Mouse (Mus musculus): Measurements from ENCODE around the gene Pycr2. TPM values are rescaled to one million over a fixed set of nuclear protein-coding genes. Genes with fewer than 3 reads are reported as not detected.

Gene Pycr2
- polyA plus RNA-seq, 1 experiment: 21.8 TPM

DNA sequence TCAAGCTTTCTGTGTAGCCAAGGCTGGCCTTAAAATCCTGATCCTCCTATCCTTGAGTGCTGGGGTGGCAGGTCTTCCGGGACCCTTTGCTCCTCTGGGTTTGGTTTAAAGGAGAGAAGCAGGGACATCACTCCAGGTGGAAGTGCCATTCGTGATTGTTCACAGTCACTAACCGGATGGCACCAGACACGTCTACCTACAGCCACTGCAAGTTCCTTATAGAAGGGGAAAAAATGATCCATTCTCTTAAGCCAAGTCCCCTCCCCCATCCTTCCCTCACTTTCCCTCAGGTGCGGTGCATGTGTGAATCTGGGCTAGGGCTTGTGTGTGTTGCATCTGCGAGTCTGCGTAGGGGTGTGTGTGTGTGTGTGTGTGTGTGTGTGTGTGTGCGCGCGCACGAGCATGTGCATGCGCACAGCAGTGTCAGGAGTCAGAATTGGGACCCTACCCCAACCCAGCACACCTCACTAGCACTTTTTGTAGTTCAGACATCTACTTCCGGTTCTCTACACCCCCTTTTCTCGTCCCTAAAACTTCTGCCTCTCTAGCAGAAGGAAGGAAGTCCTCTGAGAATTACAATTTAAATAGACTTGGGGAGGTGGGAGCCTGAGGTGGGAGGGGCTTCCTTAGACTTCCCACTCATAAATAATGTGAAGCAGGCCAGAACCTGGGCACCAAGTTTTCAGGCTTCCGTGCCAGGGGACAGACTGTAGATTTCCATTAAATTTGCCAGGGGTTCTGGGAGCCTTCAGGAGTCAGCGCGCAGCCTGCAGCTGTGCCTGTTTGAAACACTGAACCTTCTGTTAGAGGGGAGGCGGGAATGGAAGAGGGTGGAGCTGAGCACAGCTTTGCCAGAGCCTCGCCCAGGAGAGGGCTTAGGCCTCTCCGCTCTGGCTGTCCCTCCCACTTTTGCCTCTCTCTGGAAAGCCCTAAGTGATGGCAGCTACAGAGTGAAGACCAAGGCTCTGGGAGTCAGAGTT, 41.2 kb downstream of the Pycr2 start:
- 12% methylated on average over 20 of the region's 20 CpGs for WGBS

DNA sequence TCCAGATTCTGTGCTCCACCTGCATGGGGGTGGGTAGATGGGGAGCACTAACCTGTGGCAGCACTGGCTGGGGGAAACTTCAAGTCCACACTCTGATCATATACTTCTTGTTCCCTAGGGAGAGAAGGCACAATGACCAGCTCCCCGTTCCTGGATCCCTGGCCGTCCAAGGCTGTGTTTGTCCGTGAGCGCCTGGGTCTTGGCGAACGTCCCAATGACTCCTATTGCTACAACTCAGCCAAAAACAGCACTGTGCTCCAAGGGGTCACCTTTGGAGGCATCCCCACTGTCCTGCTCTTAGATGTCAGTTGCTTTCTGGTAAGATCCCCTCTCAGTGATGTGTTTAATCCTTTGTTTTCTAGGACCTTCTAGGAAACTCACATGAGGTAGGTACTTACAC, 42.4 kb downstream of the Pycr2 start:
- peaks cover 7% of the 10 kb centered on the region for H3K36me3 ChIP-seq (ENCODE audit: control insufficient read depth, insufficient read depth, low read length)
- H3K27ac ChIP-seq (ENCODE audit: insufficient read depth, low read depth, low read length): no peak overlapping the region
- peaks cover 29% of the 10 kb centered on the region for H3K4me1 ChIP-seq (ENCODE audit: control insufficient read depth, insufficient read depth, insufficient read length, low read length)
- 25% methylated on average over 6 of the region's 6 CpGs for WGBS
- H3K4me3 ChIP-seq (ENCODE audit: low read depth, low read length): no peak overlapping the region
- TF ChIP-seq CTCF (IDR thresholded peaks at IDR 0.05; ENCODE audit: extremely low read depth, insufficient read length, insufficient replicate concordance, low read depth, low read length): no peak
- no peak for TF ChIP-seq POLR2A (IDR thresholded peaks at IDR 0.05; ENCODE audit: low read depth, low read length)
- no peaks in the 10 kb centered on the region for H3K27me3 ChIP-seq (ENCODE audit: control insufficient read depth, insufficient read depth, low read length)

More for the DNA sequence above, 41.2 kb downstream of the Pycr2 start:
- TF ChIP-seq CTCF (IDR thresholded peaks at IDR 0.05; ENCODE audit: extremely low read depth, insufficient read length, insufficient replicate concordance, low read depth, low read length): no peak
- TF ChIP-seq POLR2A (IDR thresholded peaks at IDR 0.05; ENCODE audit: low read depth, low read length): no peak
- peak overlapping the region; percentile 46 for H3K27ac ChIP-seq (ENCODE audit: insufficient read depth, low read depth, low read length)
- H3K4me3 ChIP-seq (ENCODE audit: low read depth, low read length): no peak overlapping the region
- H3K36me3 ChIP-seq (ENCODE audit: control insufficient read depth, insufficient read depth, low read length): peaks cover 7% of the 10 kb centered on the region
- H3K4me1 ChIP-seq (ENCODE audit: control insufficient read depth, insufficient read depth, insufficient read length, low read length): peaks cover 29% of the 10 kb centered on the region
- no peaks in the 10 kb centered on the region for H3K27me3 ChIP-seq (ENCODE audit: control insufficient read depth, insufficient read depth, low read length)

DNA sequence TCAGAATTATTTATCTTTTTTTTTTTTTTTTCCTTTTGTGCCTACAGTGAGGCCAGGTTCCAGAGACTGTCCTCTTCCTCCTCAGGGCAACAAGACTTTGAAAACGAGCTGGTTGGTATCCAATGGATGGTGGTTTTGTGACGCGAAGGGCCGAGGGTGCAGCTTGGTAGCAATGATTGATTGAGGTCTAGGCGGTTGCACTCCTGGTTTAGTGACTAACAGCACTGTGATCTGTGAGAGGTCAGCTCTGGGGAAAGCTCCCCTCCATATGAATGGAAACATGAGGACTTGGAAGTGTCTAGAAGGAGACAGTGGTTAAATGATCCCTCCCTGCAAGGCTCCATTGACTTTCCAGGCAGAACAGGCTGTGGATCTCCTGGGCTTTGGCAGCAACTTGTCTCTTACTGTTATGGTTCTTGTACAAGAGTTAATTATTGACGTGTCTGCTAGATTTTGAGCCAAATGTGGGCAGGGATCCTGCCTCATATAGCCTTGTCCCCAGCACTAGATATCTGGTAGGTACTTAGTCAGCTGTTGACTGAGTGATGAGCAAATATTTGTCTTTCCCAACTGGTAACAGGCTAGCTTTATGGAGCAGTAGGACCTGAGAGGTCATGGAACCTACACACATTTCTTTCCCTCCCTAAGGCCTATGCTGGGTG, 48.1 kb downstream of the Pycr2 start:
- Histone ChIP-seq H3K27ac (ENCODE audit: insufficient read depth, low read depth, low read length) (peak overlapping the region; percentile 75), H3K27me3 (ENCODE audit: control insufficient read depth, insufficient read depth, low read length) (no peaks in the 10 kb centered on the region), H3K4me1 (ENCODE audit: control insufficient read depth, insufficient read depth, insufficient read length, low read length) (peaks cover 7% of the 10 kb centered on the region; the same call in 1 of the 2 replicates), H3K4me3 (ENCODE audit: low read depth, low read length) (no peak overlapping the region), H3K36me3 (ENCODE audit: control insufficient read depth, insufficient read depth, low read length) (peaks cover 35% of the 10 kb centered on the region)
- 24% methylated on average over 6 of the region's 6 CpGs for WGBS
- no peak for TF ChIP-seq POLR2A (IDR thresholded peaks at IDR 0.05; ENCODE audit: low read depth, low read length)
- no peak for TF ChIP-seq CTCF (IDR thresholded peaks at IDR 0.05; ENCODE audit: extremely low read depth, insufficient read length, insufficient replicate concordance, low read depth, low read length)

DNA sequence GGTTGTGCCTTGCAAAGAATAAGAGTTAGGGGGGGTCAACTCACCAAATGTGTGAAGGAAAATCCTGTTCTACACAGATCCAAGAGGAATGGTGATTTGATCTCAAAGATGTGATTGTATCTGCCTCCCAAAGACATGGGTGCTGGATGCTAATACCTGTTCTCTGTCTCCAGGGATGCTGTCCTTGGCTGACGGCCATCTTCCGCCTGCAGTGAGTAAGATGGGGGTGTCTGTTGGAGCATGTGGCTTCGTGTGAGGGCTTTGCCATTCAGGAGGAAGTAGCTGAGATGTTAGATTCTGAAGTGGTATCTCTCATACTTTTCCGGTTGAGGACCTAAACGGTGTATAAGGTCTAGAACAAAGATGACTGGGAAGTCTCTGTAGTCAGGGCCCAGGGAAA, 48.7 kb downstream of the Pycr2 start:
- H3K27me3 ChIP-seq (ENCODE audit: control insufficient read depth, insufficient read depth, low read length): no peaks in the 10 kb centered on the region
- H3K4me3 ChIP-seq (ENCODE audit: low read depth, low read length): no peak overlapping the region
- peaks cover 5% of the 10 kb centered on the region; the same call in 1 of the 2 replicates for H3K4me1 ChIP-seq (ENCODE audit: control insufficient read depth, insufficient read depth, insufficient read length, low read length)
- 26% methylated on average over 5 of the region's 5 CpGs for WGBS
- TF ChIP-seq POLR2A (IDR thresholded peaks at IDR 0.05; ENCODE audit: low read depth, low read length) (no peak), CTCF (IDR thresholded peaks at IDR 0.05; ENCODE audit: extremely low read depth, insufficient read length, insufficient replicate concordance, low read depth, low read length) (no peak)
- peak overlapping the region; percentile 47 for H3K27ac ChIP-seq (ENCODE audit: insufficient read depth, low read depth, low read length)
- H3K36me3 ChIP-seq (ENCODE audit: control insufficient read depth, insufficient read depth, low read length): peaks cover 38% of the 10 kb centered on the region

DNA sequence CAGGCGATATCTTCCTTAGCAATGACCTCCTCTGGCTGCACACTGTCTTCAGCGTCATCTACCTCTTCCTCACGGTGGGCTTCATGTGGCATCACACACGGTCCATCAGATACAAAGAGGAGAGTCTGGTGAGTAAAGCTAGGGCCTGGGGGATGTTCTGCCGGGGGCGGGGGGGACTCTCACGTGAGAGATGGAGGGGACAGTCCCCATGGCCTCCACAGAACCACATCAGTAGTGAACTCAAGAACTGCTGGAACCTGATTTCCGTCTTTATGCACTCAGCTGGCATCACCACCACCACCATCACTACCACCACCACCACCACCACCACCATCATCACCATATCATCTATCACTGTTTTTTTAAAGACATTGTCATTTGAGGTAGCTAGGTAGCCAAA, 52.3 kb downstream of the Pycr2 start:
- Histone ChIP-seq H3K27me3 (ENCODE audit: control insufficient read depth, insufficient read depth, low read length) (no peaks in the 10 kb centered on the region), H3K27ac (ENCODE audit: insufficient read depth, low read depth, low read length) (no peak overlapping the region), H3K36me3 (ENCODE audit: control insufficient read depth, insufficient read depth, low read length) (peaks cover 44% of the 10 kb centered on the region), H3K4me1 (ENCODE audit: control insufficient read depth, insufficient read depth, insufficient read length, low read length) (peaks cover 2% of the 10 kb centered on the region; the same call in 1 of the 2 replicates), H3K4me3 (ENCODE audit: low read depth, low read length) (no peak overlapping the region)
- no peak for TF ChIP-seq CTCF (IDR thresholded peaks at IDR 0.05; ENCODE audit: extremely low read depth, insufficient read length, insufficient replicate concordance, low read depth, low read length)
- no peak for TF ChIP-seq POLR2A (IDR thresholded peaks at IDR 0.05; ENCODE audit: low read depth, low read length)
- WGBS: 93% methylated on average over 8 of the region's 8 CpGs

DNA sequence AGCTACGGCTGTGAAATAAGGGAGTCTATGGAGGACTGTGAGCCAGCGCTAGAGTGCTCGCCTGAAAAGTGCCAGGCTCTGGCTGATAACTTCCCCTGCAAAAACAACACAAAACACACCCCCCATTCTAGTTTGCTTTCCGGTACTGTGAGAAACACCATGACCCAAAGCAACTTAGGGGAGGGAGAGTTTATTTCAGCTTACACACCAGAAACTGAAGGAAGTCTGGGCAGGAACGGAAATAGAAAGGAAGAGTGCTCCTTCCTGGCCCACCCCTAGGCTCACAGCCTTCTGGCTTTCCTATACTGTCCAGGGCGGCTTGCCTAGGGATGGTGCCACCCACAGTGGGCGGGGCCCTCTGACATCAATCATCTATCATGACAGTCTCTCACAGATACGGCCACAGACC, 52.9 kb downstream of the Pycr2 start:
- Histone ChIP-seq H3K27ac (ENCODE audit: insufficient read depth, low read depth, low read length) (no peak overlapping the region), H3K27me3 (ENCODE audit: control insufficient read depth, insufficient read depth, low read length) (no peaks in the 10 kb centered on the region), H3K4me1 (ENCODE audit: control insufficient read depth, insufficient read depth, insufficient read length, low read length) (peaks cover 2% of the 10 kb centered on the region; the same call in 1 of the 2 replicates), H3K4me3 (ENCODE audit: low read depth, low read length) (no peak overlapping the region), H3K36me3 (ENCODE audit: control insufficient read depth, insufficient read depth, low read length) (peaks cover 44% of the 10 kb centered on the region)
- 85% methylated on average over 8 of the region's 8 CpGs for WGBS
- TF ChIP-seq POLR2A (IDR thresholded peaks at IDR 0.05; ENCODE audit: low read depth, low read length) (no peak), CTCF (IDR thresholded peaks at IDR 0.05; ENCODE audit: extremely low read depth, insufficient read length, insufficient replicate concordance, low read depth, low read length) (no peak)

Other genes starting within 250 kb of the Pycr2 start
- not detected in 2 replicates for gene Mixl1, start 207.3 kb upstream of the Pycr2 start, polyA plus RNA-seq (2012; rRNA removed)
- 5.5 and 10.7 TPM in 2 replicates for gene Acbd3, start 178.2 kb upstream of the Pycr2 start, polyA plus RNA-seq (2012; rRNA removed)
- gene H3f3a, start 90.3 kb upstream of the Pycr2 start, polyA plus RNA-seq (2012; rRNA removed): 156 and 262 TPM in 2 replicates
- 3.2 and 5.9 TPM in 2 replicates for gene Sde2, start 53.2 kb upstream of the Pycr2 start, polyA plus RNA-seq (2012; rRNA removed)
- gene Lefty2, start 11.2 kb upstream of the Pycr2 start, polyA plus RNA-seq (2012; rRNA removed): not detected in 2 replicates
- 6.3 and 7.1 TPM in 2 replicates for gene Lefty1, start 30.7 kb downstream of the Pycr2 start, polyA plus RNA-seq (2012; rRNA removed)
- 23.5 and 31.9 TPM in 2 replicates for gene Tmem63a, start 38.1 kb downstream of the Pycr2 start, polyA plus RNA-seq (2012; rRNA removed)
- 10.0 and 10.6 TPM in 2 replicates for gene Ephx1, start 116.6 kb downstream of the Pycr2 start, polyA plus RNA-seq (2012; rRNA removed)
- gene 9130409I23Rik, start 146.9 kb downstream of the Pycr2 start, polyA plus RNA-seq (2012; rRNA removed): not detected in 2 replicates
- 2.4 and 3.4 TPM in 2 replicates for gene Nvl, start 239.9 kb downstream of the Pycr2 start, polyA plus RNA-seq (2012; rRNA removed)
- gene Cnih4, start 240.4 kb downstream of the Pycr2 start, polyA plus RNA-seq (2012; rRNA removed): 9.2 and 19.6 TPM in 2 replicates

All from small intestine, adult 2 months (tissue).